In genomic region chr7:83852381-83853380, GRCm38 (mm10) we compare ENCODE assay signal across 15 mouse cellular contexts. TPM values are rescaled to one million over a fixed set of nuclear protein-coding genes. Genes with fewer than 3 reads are reported as not detected.
DNase-seq lines count a peak whose midpoint lies in the region; ATAC-seq lines count a peak whose summit lies in the region.
"Had no signal": no experiment of that assay in that cellular context is flagged by ENCODE, and none has a peak within 500 bp of the region (broad histone marks: within the 10 kb centered on the region; RNA-seq: fewer than 3 reads in every experiment).

No protein-coding gene starts in this region.

- H3K4me2 ChIP-seq in hindbrain, embryonic 16.5 days (ENCODE audit: low read length) = no peak overlapping the region
- no peak overlapping the region for H3K4me2 ChIP-seq in hindbrain, embryonic 12.5 days (replicated peaks)
- no peak overlapping the region for H3K4me2 ChIP-seq in midbrain, embryonic 16.5 days (ENCODE audit: low read length)

- peak; percentile 52; the same call in 1 of the 2 replicates for ATAC-seq in hindbrain, embryonic 16.5 days
- no peak for ATAC-seq in hindbrain, embryonic 12.5 days (ENCODE audit: low FRiP score)
- ATAC-seq in midbrain, embryonic 16.5 days = peak; percentile 48; the same call in 1 of the 2 replicates
- no peak for ATAC-seq in CD4-positive, CD25-positive, alpha-beta regulatory T cell, adult 4 months

- peak; percentile 50 for DNase-seq in 416B (ENCODE audit: low read depth)
- DNase-seq in brain, adult 2 months (ENCODE audit: low read depth, low spot score) = peak; percentile 51
- DNase-seq in layer of hippocampus, adult 9-11 months = no peak
- no peak for DNase-seq in urinary bladder, postnatal 36 days (ENCODE audit: low spot score in 2 of 2)
- DNase-seq: cerebellum, postnatal 10 days; gastrocnemius, postnatal 14 days; lung, postnatal 10 days; retina, postnatal 1 day had no signal

- H3K36me3 ChIP-seq in hindbrain, embryonic 16.5 days (ENCODE audit: control insufficient read depth, insufficient read depth, low read length) = no peaks in the 10 kb centered on the region
- H3K36me3 ChIP-seq in hindbrain, embryonic 12.5 days = no peaks in the 10 kb centered on the region
- H3K36me3 ChIP-seq in midbrain, embryonic 16.5 days (ENCODE audit: control insufficient read depth, insufficient read depth, low read length) = no peaks in the 10 kb centered on the region

- 34% methylated on average over 5 of the region's 5 CpGs for WGBS in hindbrain, embryonic 16.5 days
- WGBS in hindbrain, embryonic 12.5 days = 40% methylated on average over 5 of the region's 5 CpGs
- WGBS in midbrain, embryonic 16.5 days = 33% methylated on average over 5 of the region's 5 CpGs

- H3K27me3 ChIP-seq in hindbrain, embryonic 16.5 days (replicated peaks; ENCODE audit: control insufficient read depth, insufficient read depth, low read length) = no peaks in the 10 kb centered on the region
- H3K27me3 ChIP-seq in hindbrain, embryonic 12.5 days = no peaks in the 10 kb centered on the region
- no peaks in the 10 kb centered on the region for H3K27me3 ChIP-seq in midbrain, embryonic 16.5 days (ENCODE audit: control insufficient read depth, insufficient read depth, low read depth, low read length)

- no peak overlapping the region for H3K27ac ChIP-seq in hindbrain, embryonic 16.5 days (ENCODE audit: low read depth, low read length)
- H3K27ac ChIP-seq in hindbrain, embryonic 12.5 days = no peak overlapping the region
- H3K27ac ChIP-seq in midbrain, embryonic 16.5 days (ENCODE audit: low read length) = no peak overlapping the region

- no peak overlapping the region for H3K9ac ChIP-seq in hindbrain, embryonic 16.5 days (ENCODE audit: low read depth, low read length)
- no peak overlapping the region for H3K9ac ChIP-seq in hindbrain, embryonic 12.5 days
- H3K9ac ChIP-seq in midbrain, embryonic 16.5 days (ENCODE audit: low read depth, low read length) = no peak overlapping the region

- H3K9me3 ChIP-seq in hindbrain, embryonic 16.5 days (ENCODE audit: control insufficient read depth, low read length) = no peaks in the 10 kb centered on the region
- H3K9me3 ChIP-seq in hindbrain, embryonic 12.5 days (replicated peaks) = no peaks in the 10 kb centered on the region
- H3K9me3 ChIP-seq in midbrain, embryonic 16.5 days (replicated peaks; ENCODE audit: control insufficient read depth, low read length, poor library complexity, severe bottlenecking) = no peaks in the 10 kb centered on the region

- H3K4me3 ChIP-seq in hindbrain, embryonic 16.5 days (ENCODE audit: low read length) = no peak overlapping the region
- no peak overlapping the region for H3K4me3 ChIP-seq in hindbrain, embryonic 12.5 days
- H3K4me3 ChIP-seq in midbrain, embryonic 16.5 days (ENCODE audit: low read depth, low read length) = no peak overlapping the region

- no peaks in the 10 kb centered on the region for H3K4me1 ChIP-seq in hindbrain, embryonic 16.5 days (ENCODE audit: control insufficient read depth, insufficient read depth, low read depth, low read length)
- no peaks in the 10 kb centered on the region for H3K4me1 ChIP-seq in hindbrain, embryonic 12.5 days
- H3K4me1 ChIP-seq in midbrain, embryonic 16.5 days (ENCODE audit: control insufficient read depth, insufficient read depth, low read length) = 0 out of 2 replicates have a peak, but pooled peaks cover 2% of the 10 kb centered on the region

RNA-seq across cellular contexts. Expression of gene Tlnrd1, which starts 31.4 kb away (rescaled TPM):
- polyA plus RNA-seq in hindbrain, embryonic 16.5 days (2015; fragmentation: Nextera tagmentation; extraction: Ambion mirVana) = 6.2 and 7.8 TPM in 2 replicates
- 19.0 and 21.8 TPM in 2 replicates for polyA plus RNA-seq in hindbrain, embryonic 12.5 days (2016; fragmentation: Nextera tagmentation; extraction: Ambion mirVana)
- polyA plus RNA-seq in midbrain, embryonic 16.5 days (2015; fragmentation: Nextera tagmentation; extraction: Ambion mirVana) = 7.1 and 7.6 TPM in 2 replicates
- polyA plus RNA-seq in CD4-positive, CD25-positive, alpha-beta regulatory T cell, adult 4 months (2017; shearing (Covaris generic)) = 1 to 10 TPM in 1 of 2 experiments, under 1 TPM in 1; 0.25 to 1.1 TPM

RNA-seq across cellular contexts. Expression of gene Mesd, which starts 31.6 kb away (rescaled TPM):
- polyA plus RNA-seq in hindbrain, embryonic 16.5 days (2015; fragmentation: Nextera tagmentation; extraction: Ambion mirVana) = 63.7 and 83.8 TPM in 2 replicates
- polyA plus RNA-seq in hindbrain, embryonic 12.5 days (2016; fragmentation: Nextera tagmentation; extraction: Ambion mirVana) = 91.1 and 95.7 TPM in 2 replicates
- 61.7 and 65.9 TPM in 2 replicates for polyA plus RNA-seq in midbrain, embryonic 16.5 days (2015; fragmentation: Nextera tagmentation; extraction: Ambion mirVana)
- polyA plus RNA-seq in CD4-positive, CD25-positive, alpha-beta regulatory T cell, adult 4 months (2017; shearing (Covaris generic)) = 10 to 100 TPM; 49.7 to 52.7 TPM

RNA-seq across cellular contexts. Expression of gene Cfap161, which starts 58.0 kb away (rescaled TPM):
- polyA plus RNA-seq in hindbrain, embryonic 16.5 days (2015; fragmentation: Nextera tagmentation; extraction: Ambion mirVana) = 1.8 and 2.0 TPM in 2 replicates
- polyA plus RNA-seq in hindbrain, embryonic 12.5 days (2016; fragmentation: Nextera tagmentation; extraction: Ambion mirVana) = 0.94 and 1.0 TPM in 2 replicates
- polyA plus RNA-seq in midbrain, embryonic 16.5 days (2015; fragmentation: Nextera tagmentation; extraction: Ambion mirVana) = 1.8 and 2.3 TPM in 2 replicates
- polyA plus RNA-seq in CD4-positive, CD25-positive, alpha-beta regulatory T cell, adult 4 months (2017; shearing (Covaris generic)) = not detected
- polyA plus RNA-seq: kidney, embryonic 14.5 days; liver, adult 2 months; neural tube, embryonic 11.5 days had no signal

Comparison
In these comparisons a context has a peak if more than half of its experiments do, and no peak if none do; other contexts are left out.
1. ATAC-seq: peak in hindbrain, embryonic 16.5 days (single experiment) and midbrain, embryonic 16.5 days (single experiment); none in hindbrain, embryonic 12.5 days (single experiment) and CD4-positive, CD25-positive, alpha-beta regulatory T cell, adult 4 months (single experiment).
2. DNase-seq: peak in 416B (single experiment) and brain, adult 2 months (single experiment); none in layer of hippocampus, adult 9-11 months (single experiment) and urinary bladder, postnatal 36 days (0 of 2).